Mouse (Mus musculus) kidney, embryonic 15.5 days (tissue): ENCODE results near the gene Creb3l2. TPM values are rescaled to one million over a fixed set of nuclear protein-coding genes. Genes with fewer than 3 reads are reported as not detected.
A peak's percentile ranks its signal among the peaks of the same experiment; 100 is the strongest.

ENCODE experiments used
- ATAC-seq: fragments of 200-750 bp; cut with Nextera tagmentation; replicated peaks from 2 replicates; pipeline ENCODE4 v1.8.0; 2017; ENCODE audit warnings: moderate TSS enrichment; ENCODE audit not compliant: low FRiP score
- H3K27ac ChIP-seq: fragments of 300-500 bp; sonication (generic); 2 replicates; pipeline ENCODE4 v1.5.1; 2015; ENCODE audit warnings: mild to moderate bottlenecking, inconsistent platforms
- H3K27me3 ChIP-seq: fragments of 300-500 bp; sonication (generic); 2 replicates; pipeline ENCODE4 v1.6.1; 2015; ENCODE audit warnings: inconsistent platforms
- H3K36me3 ChIP-seq: fragments of 300-500 bp; sonication (generic); 2 replicates; pipeline ENCODE4 v1.6.1; 2015; ENCODE audit warnings: inconsistent platforms
- H3K4me1 ChIP-seq: fragments of 300-500 bp; sonication (generic); 2 replicates; pipeline ENCODE4 v1.6.1; 2015; ENCODE audit warnings: inconsistent platforms
- H3K4me2 ChIP-seq: fragments of 300-500 bp; sonication (generic); 2 replicates; pipeline ENCODE4 v1.6.1; 2015; ENCODE audit warnings: moderate library complexity, mild to moderate bottlenecking, inconsistent platforms
- H3K4me3 ChIP-seq: fragments of 300-500 bp; sonication (generic); replicated peaks from 2 replicates; pipeline ENCODE4 v1.5.1; 2015; ENCODE audit warnings: mild to moderate bottlenecking, inconsistent platforms
- H3K9ac ChIP-seq: fragments of 300-500 bp; sonication (generic); 2 replicates; pipeline ENCODE4 v1.6.1; 2015; ENCODE audit warnings: mild to moderate bottlenecking, inconsistent platforms
- H3K9me3 ChIP-seq: fragments of 300-500 bp; sonication (generic); replicated peaks from 2 replicates; pipeline ENCODE4 v1.6.1; 2016; ENCODE audit warnings: inconsistent platforms
- WGBS: fragments of 180-500 bp; shearing (Covaris S2); methylation state at CpG from one replicate; pipeline ENCODE4 v1.1.7; 2015; ENCODE audit warnings: mixed read lengths; 5-methylcytosine and 5-hydroxymethylcytosine counted together
- polyA plus RNA-seq: library from polyadenylated mRNA; unstranded; fragments of >200 nt; fragmentation: Nextera tagmentation; extraction: Ambion mirVana; gene quantifications from 2 replicates; pipeline ENCODE4 v1.2.1, GENCODE M21; 2015

Creb3l2 gene
- polyA plus RNA-seq, 1 experiment from 2014 or later, result 31.1 TPM

- Histone ChIP-seq H3K36me3 (peaks cover 14% of the 10 kb centered on the region), H3K9me3 (no peaks in the 10 kb centered on the region), H3K4me1 (peaks cover 75% of the 10 kb centered on the region), H3K27me3 (no peaks in the 10 kb centered on the region), H3K4me3 (no peak overlapping the region), H3K27ac (peak overlapping the region; percentile 75), H3K9ac (no peak overlapping the region), H3K4me2 (no peak overlapping the region)
- 43% methylated on average over 7 of the region's 7 CpGs for WGBS
- no peak; the same call in 1 of the 2 replicates for ATAC-seq
These were observed 17.6 kb downstream of the Creb3l2 start for GRCm38 (mm10) chr6:37424374-37424773.

- H3K27me3 ChIP-seq, result no peaks in the 10 kb centered on the region
- no peak overlapping the region for H3K9ac ChIP-seq
- no peaks in the 10 kb centered on the region for H3K9me3 ChIP-seq
- H3K4me1 ChIP-seq, result peaks cover 75% of the 10 kb centered on the region
- no peak overlapping the region for H3K4me3 ChIP-seq
- no peak for ATAC-seq
- H3K4me2 ChIP-seq, result no peak overlapping the region
- 81% methylated on average over 1 of the region's 1 CpGs for WGBS
- H3K27ac ChIP-seq, result peak overlapping the region; percentile 75; the same call in 1 of the 2 replicates
- peaks cover 14% of the 10 kb centered on the region for H3K36me3 ChIP-seq
These were observed 18.6 kb downstream of the Creb3l2 start for GRCm38 (mm10) chr6:37423386-37423785.

- Histone ChIP-seq H3K4me1 (peaks cover 62% of the 10 kb centered on the region), H3K9ac (no peak overlapping the region), H3K36me3 (peaks cover 11% of the 10 kb centered on the region; the same call in 1 of the 2 replicates), H3K9me3 (no peaks in the 10 kb centered on the region), H3K27me3 (no peaks in the 10 kb centered on the region), H3K27ac (no peak overlapping the region), H3K4me2 (no peak overlapping the region), H3K4me3 (no peak overlapping the region)
- 80% methylated on average over 6 of the region's 6 CpGs for WGBS
- no peak for ATAC-seq
These were observed 20.8 kb downstream of the Creb3l2 start for GRCm38 (mm10) chr6:37421124-37421523.

GRCm38 (mm10) chr6:37419445-37419941, 22.5 kb downstream of the Creb3l2 start:
- H3K27me3 ChIP-seq, result no peaks in the 10 kb centered on the region
- no peak overlapping the region for H3K4me3 ChIP-seq
- peaks cover 69% of the 10 kb centered on the region for H3K4me1 ChIP-seq
- H3K9ac ChIP-seq, result no peak overlapping the region
- peaks cover 5% of the 10 kb centered on the region; the same call in 1 of the 2 replicates for H3K36me3 ChIP-seq
- peak overlapping the region; percentile 79 for H3K27ac ChIP-seq
- ATAC-seq, result peak; percentile 23; the same call in 1 of the 2 replicates
- H3K4me2 ChIP-seq, result peak overlapping the region; percentile 34
- no peaks in the 10 kb centered on the region for H3K9me3 ChIP-seq
- WGBS, result 40% methylated on average over 17 of the region's 17 CpGs

- no peaks in the 10 kb centered on the region for H3K27me3 ChIP-seq
- 34% methylated on average over 6 of the region's 6 CpGs for WGBS
- peak overlapping the region; percentile 34 for H3K4me2 ChIP-seq
- peaks cover 5% of the 10 kb centered on the region; the same call in 1 of the 2 replicates for H3K36me3 ChIP-seq
- no peak for ATAC-seq
- H3K9ac ChIP-seq, result peak overlapping the region; percentile 30; the same call in 1 of the 2 replicates
- H3K9me3 ChIP-seq, result no peaks in the 10 kb centered on the region
- peaks cover 66% of the 10 kb centered on the region for H3K4me1 ChIP-seq
- peak overlapping the region; percentile 79 for H3K27ac ChIP-seq
- no peak overlapping the region for H3K4me3 ChIP-seq
These were observed 23.0 kb downstream of the Creb3l2 start for GRCm38 (mm10) chr6:37418931-37419330.

GRCm38 (mm10) chr6:37416743-37417142, 25.2 kb downstream of the Creb3l2 start:
- 46% methylated on average over 4 of the region's 4 CpGs for WGBS
- H3K4me1 ChIP-seq, result peaks cover 67% of the 10 kb centered on the region

GRCm38 (mm10) chr6:37415505-37415904, 26.4 kb downstream of the Creb3l2 start:
- H3K4me3 ChIP-seq, result no peak overlapping the region
- no peak overlapping the region for H3K4me2 ChIP-seq
- H3K9ac ChIP-seq, result no peak overlapping the region
- H3K27ac ChIP-seq, result peak overlapping the region; percentile 84
- 52% methylated on average over 6 of the region's 6 CpGs for WGBS
- no peaks in the 10 kb centered on the region for H3K9me3 ChIP-seq
- peaks cover 8% of the 10 kb centered on the region; the same call in 1 of the 2 replicates for H3K36me3 ChIP-seq
- no peaks in the 10 kb centered on the region for H3K27me3 ChIP-seq
- H3K4me1 ChIP-seq, result peaks cover 78% of the 10 kb centered on the region
- no peak for ATAC-seq

More at GRCm38 (mm10) chr6:37416743-37417142, 25.2 kb downstream of the Creb3l2 start:
- Histone ChIP-seq H3K27ac (peak overlapping the region; percentile 62; the same call in 1 of the 2 replicates), H3K27me3 (no peaks in the 10 kb centered on the region), H3K9ac (no peak overlapping the region), H3K9me3 (no peaks in the 10 kb centered on the region), H3K36me3 (peaks cover 8% of the 10 kb centered on the region; the same call in 1 of the 2 replicates), H3K4me3 (no peak overlapping the region), H3K4me2 (no peak overlapping the region)
- ATAC-seq, result peak; percentile 68

- 24% methylated on average over 7 of the region's 7 CpGs for WGBS
- Histone ChIP-seq H3K4me1 (peaks cover 75% of the 10 kb centered on the region), H3K4me3 (no peak overlapping the region), H3K4me2 (no peak overlapping the region), H3K27ac (peak overlapping the region; percentile 84), H3K36me3 (peaks cover 8% of the 10 kb centered on the region; the same call in 1 of the 2 replicates), H3K9me3 (no peaks in the 10 kb centered on the region), H3K27me3 (no peaks in the 10 kb centered on the region), H3K9ac (no peak overlapping the region)
- ATAC-seq, result peak; percentile 82
These were observed 26.9 kb downstream of the Creb3l2 start for GRCm38 (mm10) chr6:37415034-37415433.

GRCm38 (mm10) chr6:37414576-37414975, 27.4 kb downstream of the Creb3l2 start:
- peak overlapping the region; percentile 84 for H3K27ac ChIP-seq
- H3K4me1 ChIP-seq, result peaks cover 75% of the 10 kb centered on the region
- no peak overlapping the region for H3K9ac ChIP-seq
- no peak for ATAC-seq
- no peak overlapping the region for H3K4me3 ChIP-seq
- no peaks in the 10 kb centered on the region for H3K27me3 ChIP-seq
- WGBS, result 91% methylated on average over 10 of the region's 10 CpGs
- peaks cover 8% of the 10 kb centered on the region; the same call in 1 of the 2 replicates for H3K36me3 ChIP-seq
- H3K9me3 ChIP-seq, result no peaks in the 10 kb centered on the region
- no peak overlapping the region for H3K4me2 ChIP-seq

GRCm38 (mm10) chr6:37411696-37412095, 30.2 kb downstream of the Creb3l2 start:
- Histone ChIP-seq H3K27me3 (no peaks in the 10 kb centered on the region), H3K9ac (no peak overlapping the region), H3K4me1 (peaks cover 80% of the 10 kb centered on the region), H3K27ac (0 out of 2 replicates have a peak overlapping the region, but pooled peaks have one; percentile 45), H3K4me3 (no peak overlapping the region), H3K9me3 (no peaks in the 10 kb centered on the region), H3K4me2 (no peak overlapping the region), H3K36me3 (0 out of 2 replicates have a peak, but pooled peaks cover 3% of the 10 kb centered on the region)
- no peak for ATAC-seq
- WGBS, result 48% methylated on average over 3 of the region's 3 CpGs

- ATAC-seq, result no peak
- 88% methylated on average over 2 of the region's 2 CpGs for WGBS
- Histone ChIP-seq H3K27ac (peak overlapping the region; percentile 39; the same call in 1 of the 2 replicates), H3K4me3 (no peak overlapping the region), H3K4me1 (peaks cover 80% of the 10 kb centered on the region), H3K9me3 (no peaks in the 10 kb centered on the region), H3K4me2 (no peak overlapping the region), H3K27me3 (no peaks in the 10 kb centered on the region), H3K36me3 (0 out of 2 replicates have a peak, but pooled peaks cover 3% of the 10 kb centered on the region), H3K9ac (no peak overlapping the region)
These were observed 32.1 kb downstream of the Creb3l2 start for GRCm38 (mm10) chr6:37409829-37410228.

GRCm38 (mm10) chr6:37407876-37408275, 34.1 kb downstream of the Creb3l2 start:
- no peak for ATAC-seq
- no peaks in the 10 kb centered on the region for H3K9me3 ChIP-seq
- peak overlapping the region; percentile 67 for H3K27ac ChIP-seq
- no peak overlapping the region for H3K4me2 ChIP-seq
- no peaks in the 10 kb centered on the region for H3K27me3 ChIP-seq
- no peak overlapping the region for H3K4me3 ChIP-seq
- H3K9ac ChIP-seq, result no peak overlapping the region
- 77% methylated on average over 3 of the region's 3 CpGs for WGBS
- peaks cover 83% of the 10 kb centered on the region for H3K4me1 ChIP-seq
- 0 out of 2 replicates have a peak, but pooled peaks cover 3% of the 10 kb centered on the region for H3K36me3 ChIP-seq
